Mouse (Mus musculus) liver, postnatal 0 days (tissue): Measurements from ENCODE around the gene Slc35f4.

ENCODE experiments used
- CTCF ChIP-seq: sonication (generic); IDR thresholded peaks from 2 replicates; pipeline ENCODE4 v1.5.1; 2016; ENCODE audit warnings: antibody characterized with exemption, low read depth
- EP300 ChIP-seq: IDR thresholded peaks from 2 replicates; pipeline ENCODE4 v1.6.1; 2016; ENCODE audit warnings: antibody characterized with exemption, low read depth, mild to moderate bottlenecking

- TF ChIP-seq CTCF (no peak), EP300 (no peak)
Observed at GRCm38 (mm10) chr14:49348164-49348896, 177.5 kb downstream of the Slc35f4 start.
